24 mouse cellular contexts compared by ENCODE assay signal in the genomic region with DNA sequence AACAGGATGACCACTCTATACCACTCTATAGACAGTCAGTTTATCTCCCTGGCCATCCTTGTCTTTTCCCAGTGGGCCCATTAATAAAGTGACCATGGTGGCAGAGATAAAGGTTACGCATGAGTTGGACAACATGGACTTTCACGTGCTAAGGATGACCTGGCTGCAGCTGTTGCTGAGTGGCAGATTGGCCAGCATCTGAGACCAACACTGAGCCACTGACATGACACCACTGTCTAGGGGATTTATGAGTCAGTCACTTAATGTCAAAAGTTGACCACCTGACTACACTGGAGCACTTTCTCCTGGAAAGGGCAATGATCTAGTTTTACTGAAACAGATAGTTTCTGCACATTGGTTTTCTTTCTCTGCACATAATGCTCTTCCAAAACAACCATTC. TPM values are rescaled to one million over a fixed set of nuclear protein-coding genes. Genes with fewer than 3 reads are reported as not detected.
DNase-seq lines count a peak whose midpoint lies in the region.
"Had no signal": no experiment of that assay in that cellular context is flagged by ENCODE, and none has a peak within 500 bp of the region (broad histone marks: within the 10 kb centered on the region; RNA-seq: fewer than 3 reads in every experiment).

No protein-coding gene starts in this region.

- DNase-seq in adrenal gland, adult 2 months, result peak; percentile 16
- no peak for DNase-seq in adrenal gland, adult 8-10 months
- DNase-seq in 3T3-L1 (ENCODE audit: low read depth, low spot score), result peak; percentile 71
- peak; percentile 9 for DNase-seq in NIH3T3 (ENCODE audit: low read depth)
- DNase-seq in lung, postnatal 4 days, result no peak
- no peak for DNase-seq in left cerebral cortex, postnatal 36 days (ENCODE audit: low spot score in 2 of 2)
- DNase-seq: adrenal gland, postnatal 10 days; adrenal gland, postnatal 25 days; cerebellum, adult 11 months; cerebellum, adult 18-20 months; cerebellum, adult 8-10 months; cerebellum, adult 9-11 months; cerebellum, postnatal 14 days; cerebellum, postnatal 36 days had no signal

- intact Hi-C loops in left cerebral cortex, postnatal 36 days (cut with DNase I), result no loop called here

RNA-seq across cellular contexts. Expression of a gene that starts 29.6 kb away (rescaled TPM):
- total RNA-seq in adrenal gland, adult 2 months (2021), result under 1 TPM; 0.28 to 0.37 TPM
- polyA plus RNA-seq in adrenal gland, adult 2 months (2012; rRNA removed), result 0.42 and 0.66 TPM in 2 replicates
- total RNA-seq in adrenal gland, adult 8-10 months (2022), result 1 to 10 TPM in 1 of 4 experiments, under 1 TPM in 2, not detected in 1; 0.38 to 2.6 (median 0.65) TPM
- total RNA-seq in left cerebral cortex, postnatal 36 days (2021), result not detected
- total RNA-seq: adrenal gland, postnatal 25 days; CH12.LX; G1E had no signal
- polyA plus RNA-seq: brain, embryonic 14.5 days; CD4-positive, CD25-positive, alpha-beta regulatory T cell, adult 4 months; embryonic facial prominence, embryonic 10.5 days; embryonic facial prominence, embryonic 12.5 days; forebrain, embryonic 11.5 days; forebrain, embryonic 13.5 days; forebrain, embryonic 16.5 days; frontal cortex, adult 2 months; G1E had no signal

RNA-seq across cellular contexts. Expression of a gene that starts 52.6 kb away (rescaled TPM):
- total RNA-seq in adrenal gland, adult 2 months (2021), result 100 to 1,000 TPM; 116 to 121 TPM
- polyA plus RNA-seq in adrenal gland, adult 2 months (2012; rRNA removed), result 24.3 and 34.2 TPM in 2 replicates
- total RNA-seq in adrenal gland, adult 8-10 months (2022), result 100 to 1,000 TPM; 115 to 145 (median 120) TPM
- total RNA-seq in left cerebral cortex, postnatal 36 days (2021), result 10 to 100 TPM; 43.9 to 54.0 TPM

Comparison
In these comparisons a context has a peak if more than half of its experiments do, and no peak if none do; other contexts are left out.
1. DNase-seq: peak in adrenal gland, adult 2 months (single experiment), 3T3-L1 (single experiment) and NIH3T3 (single experiment); none in adrenal gland, adult 8-10 months (single experiment), lung, postnatal 4 days (0 of 2) and left cerebral cortex, postnatal 36 days (0 of 2).